Mouse (Mus musculus) heart, postnatal 0 days (tissue): Measurements from ENCODE around the gene Lpp.

Experiments
- CTCF ChIP-seq: IDR thresholded peaks from 2 replicates; pipeline ENCODE4 v1.5.1; 2016; ENCODE audit warnings: antibody characterized with exemption, control low read depth, low read depth
- EP300 ChIP-seq: IDR thresholded peaks from 2 replicates; pipeline ENCODE4 v1.6.1; 2016; ENCODE audit warnings: antibody characterized with exemption, low read depth

DNA sequence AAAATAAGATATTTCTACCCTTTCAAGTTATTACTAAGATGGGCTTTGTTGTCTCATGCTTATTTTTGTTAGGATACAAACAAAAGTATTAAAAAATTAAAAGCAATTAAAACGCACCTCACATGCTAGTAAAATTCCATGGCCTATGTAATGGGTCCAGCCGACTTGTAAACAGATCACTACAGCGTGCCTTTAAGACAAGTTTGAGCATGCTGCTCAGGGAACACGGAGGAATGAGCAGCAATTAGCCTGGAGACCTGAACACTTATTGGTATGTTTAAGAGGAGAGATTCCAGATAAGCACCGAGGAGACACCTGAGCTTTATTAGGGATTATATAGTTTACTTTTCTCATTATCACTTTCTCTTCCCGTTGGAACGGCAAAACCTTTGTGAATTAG is 205.3 kb downstream of the Lpp start:
- TF ChIP-seq CTCF: no peak
- no peak for TF ChIP-seq EP300
